In genomic region chr10:75994531-75995210, GRCm38 (mm10) we compare ENCODE assay signal across 23 mouse cellular contexts. TPM values are rescaled to one million over a fixed set of nuclear protein-coding genes. Genes with fewer than 3 reads are reported as not detected.
DNase-seq lines count a peak whose midpoint lies in the region; ATAC-seq and TF ChIP-seq lines count a peak whose summit lies in the region.
"Not testable (repeated sequence)": the region's sequence is repeated elsewhere in the genome, so short reads cannot be mapped to it uniquely, and the experiment has no call there.
"Had no signal": no experiment of that assay in that cellular context is flagged by ENCODE, and none has a peak within 500 bp of the region (broad histone marks: within the 10 kb centered on the region; RNA-seq: fewer than 3 reads in every experiment).

No protein-coding gene starts in this region.

- 70% methylated on average over 13 of the region's 13 CpGs for WGBS in forebrain, embryonic 13.5 days
- 54% methylated on average over 12 of the region's 13 CpGs for WGBS in forebrain, postnatal 0 days

- ATAC-seq in forebrain, embryonic 13.5 days: peak; percentile 86; the same call in 1 of the 2 replicates
- peak; percentile 84 for ATAC-seq in forebrain, postnatal 0 days

- not testable (repeated sequence) for H3K9me3 ChIP-seq in forebrain, embryonic 13.5 days (replicated peaks); forebrain, postnatal 0 days (ENCODE audit: low read length)

- not testable (repeated sequence) for H3K27me3 ChIP-seq in forebrain, embryonic 13.5 days; forebrain, postnatal 0 days (ENCODE audit: insufficient read depth, low read length)

- DNase-seq in brain, adult 2 months (ENCODE audit: low read depth, low spot score): peak; percentile 64
- DNase-seq in cerebellum, adult 11-12 months: peak; percentile 75
- DNase-seq in cerebellum, adult 9-10 months: peak; percentile 78
- DNase-seq in forebrain, postnatal 0 days: peak; percentile 59
- peak; percentile 12 to 41 for DNase-seq in layer of hippocampus, adult 2 months (ENCODE audit: low spot score in 2 of 2)

- H3K36me3 ChIP-seq in forebrain, embryonic 13.5 days (ENCODE audit: poor library complexity, severe bottlenecking); forebrain, postnatal 0 days (ENCODE audit: insufficient read depth): not testable (repeated sequence)

- H3K27ac ChIP-seq in forebrain, embryonic 13.5 days: peak overlapping the region; percentile 60
- not testable (repeated sequence) for H3K27ac ChIP-seq in forebrain, postnatal 0 days (ENCODE audit: low read depth, low read length)
- H3K27ac ChIP-seq in layer of hippocampus, adult 2 months: peak overlapping the region; percentile 59; the same call in 1 of the 2 replicates

- H3K4me2 ChIP-seq in forebrain, embryonic 13.5 days; forebrain, postnatal 0 days (ENCODE audit: low read depth): not testable (repeated sequence)

- not testable (repeated sequence) for TF ChIP-seq CTCF in forebrain, postnatal 0 days (IDR thresholded peaks at IDR 0.05; ENCODE audit: low read depth); layer of hippocampus, adult 2 months (conservative IDR thresholded peaks at IDR 0.05)

- not testable (repeated sequence) for H3K4me1 ChIP-seq in forebrain, embryonic 13.5 days; forebrain, postnatal 0 days (ENCODE audit: insufficient read depth)

- H3K4me3 ChIP-seq in forebrain, embryonic 13.5 days; forebrain, postnatal 0 days (ENCODE audit: low read depth, low read length); layer of hippocampus, adult 2 months: not testable (repeated sequence)

- H3K9ac ChIP-seq in forebrain, embryonic 13.5 days; forebrain, postnatal 0 days: not testable (repeated sequence)

RNA-seq across cellular contexts. Expression of gene Zfp280b, which starts 37.8 kb away (rescaled TPM):
- polyA plus RNA-seq in forebrain, embryonic 13.5 days (2015; fragmentation: Nextera tagmentation; extraction: Ambion mirVana): 15.7 and 16.1 TPM in 2 replicates
- 5.8 and 7.9 TPM in 2 replicates for total RNA-seq in forebrain, postnatal 0 days (2014; rRNA removed)
- 7.7 and 9.0 TPM in 2 replicates for polyA plus RNA-seq in forebrain, postnatal 0 days (2015; fragmentation: Nextera tagmentation; extraction: Ambion mirVana)
- 10 to 100 TPM; 15.5 to 16.1 TPM for total RNA-seq in layer of hippocampus, adult 2 months (2021)

RNA-seq across cellular contexts. Expression of gene Gm5134, which starts 40.4 kb away (rescaled TPM):
- polyA plus RNA-seq in forebrain, embryonic 13.5 days (2015; fragmentation: Nextera tagmentation; extraction: Ambion mirVana): 0.09 TPM in 1 of 2 replicates, not detected in the other
- total RNA-seq in forebrain, postnatal 0 days (2014; rRNA removed): not detected in 2 replicates
- polyA plus RNA-seq in forebrain, postnatal 0 days (2015; fragmentation: Nextera tagmentation; extraction: Ambion mirVana): not detected in 2 replicates
- not detected for total RNA-seq in layer of hippocampus, adult 2 months (2021)
- total RNA-seq: adrenal gland, adult 18-20 months; adrenal gland, postnatal 14 days; gastrocnemius, adult 18-20 months; gastrocnemius, postnatal 14 days; heart, adult 8-10 months; heart, postnatal 25 days had no signal
- polyA plus RNA-seq: C2C12; embryonic facial prominence, embryonic 12.5 days; forebrain, embryonic 11.5 days; heart, embryonic 12.5 days; hindbrain, embryonic 10.5 days; hindbrain, embryonic 14.5 days; intestine, embryonic 15.5 days; kidney, embryonic 14.5 days; Patski had no signal

RNA-seq across cellular contexts. Expression of gene Vpreb3, which starts 51.8 kb away (rescaled TPM):
- not detected in 2 replicates for polyA plus RNA-seq in forebrain, embryonic 13.5 days (2015; fragmentation: Nextera tagmentation; extraction: Ambion mirVana)
- not detected in 2 replicates for total RNA-seq in forebrain, postnatal 0 days (2014; rRNA removed)
- polyA plus RNA-seq in forebrain, postnatal 0 days (2015; fragmentation: Nextera tagmentation; extraction: Ambion mirVana): 0.45 and 1.4 TPM in 2 replicates
- not detected for total RNA-seq in layer of hippocampus, adult 2 months (2021)
- total RNA-seq: adrenal gland, adult 18-20 months; gastrocnemius, adult 18-20 months; gastrocnemius, postnatal 14 days; heart, adult 8-10 months; heart, postnatal 25 days had no signal
- polyA plus RNA-seq: cortical plate, adult 2 months; Patski had no signal

RNA-seq across cellular contexts. Expression of gene Gm867, which starts 54.2 kb away (rescaled TPM):
- polyA plus RNA-seq in forebrain, embryonic 13.5 days (2015; fragmentation: Nextera tagmentation; extraction: Ambion mirVana): 0.26 TPM in 1 of 2 replicates, not detected in the other
- 0.95 and 2.8 TPM in 2 replicates for total RNA-seq in forebrain, postnatal 0 days (2014; rRNA removed)
- 0.97 and 1.0 TPM in 2 replicates for polyA plus RNA-seq in forebrain, postnatal 0 days (2015; fragmentation: Nextera tagmentation; extraction: Ambion mirVana)
- under 1 TPM in 1 of 2 experiments, not detected in 1; 0.56 TPM for total RNA-seq in layer of hippocampus, adult 2 months (2021)
- total RNA-seq: gastrocnemius, adult 18-20 months; gastrocnemius, postnatal 14 days; heart, adult 8-10 months; heart, postnatal 25 days had no signal
- polyA plus RNA-seq: activated CD4-positive, CD25-positive, alpha-beta regulatory T cell, adult 4 months had no signal

RNA-seq across cellular contexts. Expression of gene Mmp11, which starts 58.4 kb away (rescaled TPM):
- 20.8 and 25.9 TPM in 2 replicates for polyA plus RNA-seq in forebrain, embryonic 13.5 days (2015; fragmentation: Nextera tagmentation; extraction: Ambion mirVana)
- 11.7 and 13.5 TPM in 2 replicates for total RNA-seq in forebrain, postnatal 0 days (2014; rRNA removed)
- 14.3 and 16.5 TPM in 2 replicates for polyA plus RNA-seq in forebrain, postnatal 0 days (2015; fragmentation: Nextera tagmentation; extraction: Ambion mirVana)
- 1 to 10 TPM; 1.5 to 1.8 TPM for total RNA-seq in layer of hippocampus, adult 2 months (2021)

Comparison
In these comparisons a context has a peak if more than half of its experiments do, and no peak if none do; other contexts are left out.
1. DNase-seq: peak in every context shown above with its lines; median percentile 78 in cerebellum, adult 9-10 months; 75 in cerebellum, adult 11-12 months; 64 in brain, adult 2 months; 59 in forebrain, postnatal 0 days; 26 in layer of hippocampus, adult 2 months.